Mouse (Mus musculus): ENCODE measurements around the gene Zranb2. TPM values are rescaled to one million over a fixed set of nuclear protein-coding genes. Genes with fewer than 3 reads are reported as not detected.

The Zranb2 gene
- 51.6 and 53.3 TPM in 2 replicates for polyA plus RNA-seq (2015; fragmentation: Nextera tagmentation; extraction: Ambion mirVana)

- under 1% methylated on average over 91 of the region's 91 CpGs for WGBS
- Histone ChIP-seq H3K9ac (ENCODE audit: low read depth, low read length) (peak within 1 kb of the TSS; percentile 92), H3K27ac (ENCODE audit: low read depth, low read length) (peak within 1 kb of the TSS; percentile 94), H3K36me3 (ENCODE audit: control insufficient read depth, insufficient read depth) (peaks cover 8% of the 10 kb centered on the region; the same call in 1 of the 2 replicates), H3K4me1 (replicated peaks; ENCODE audit: control insufficient read depth, insufficient read depth, low read length) (peaks cover 3% of the 10 kb centered on the region; the same call in 1 of the 2 replicates), H3K9me3 (ENCODE audit: control insufficient read depth) (0 out of 2 replicates have a peak, but pooled peaks cover 6% of the 10 kb centered on the region), H3K4me2 (replicated peaks; ENCODE audit: low read depth) (peak within 1 kb of the TSS; percentile 78), H3K27me3 (replicated peaks; ENCODE audit: control insufficient read depth, insufficient read depth, low read length) (peaks cover 22% of the 10 kb centered on the region), H3K4me3 (ENCODE audit: low read depth, low read length) (peak within 1 kb of the TSS; percentile 88)
- no peak for TF ChIP-seq CTCF (IDR thresholded peaks at IDR 0.05; ENCODE audit: low read depth)
- peak; percentile 97 for ATAC-seq
Observed at GRCm38 (mm10) chr3:157533964-157534785, at the start of gene Zranb2. TSS of gene Zranb2 (plus strand) at chr3:157534160.

- H3K27me3 ChIP-seq (replicated peaks; ENCODE audit: control insufficient read depth, insufficient read depth, low read length): no peaks in the 10 kb centered on the region
- H3K4me1 ChIP-seq (replicated peaks; ENCODE audit: control insufficient read depth, insufficient read depth, low read length): no peaks in the 10 kb centered on the region
- no peak for TF ChIP-seq CTCF (IDR thresholded peaks at IDR 0.05; ENCODE audit: low read depth)
- no peaks in the 10 kb centered on the region for H3K36me3 ChIP-seq (ENCODE audit: control insufficient read depth, insufficient read depth)
- no peak overlapping the region for H3K4me3 ChIP-seq (ENCODE audit: low read depth, low read length)
- no peaks in the 10 kb centered on the region for H3K9me3 ChIP-seq (ENCODE audit: control insufficient read depth)
- no peak overlapping the region for H3K4me2 ChIP-seq (replicated peaks; ENCODE audit: low read depth)
- H3K27ac ChIP-seq (ENCODE audit: low read depth, low read length): no peak overlapping the region
- ATAC-seq: no peak
- no peak overlapping the region for H3K9ac ChIP-seq (ENCODE audit: low read depth, low read length)
- WGBS: 79% methylated on average over 4 of the region's 4 CpGs
Observed at GRCm38 (mm10) chr3:157492043-157492442, 41.9 kb upstream of the Zranb2 start.

GRCm38 (mm10) chr3:157502216-157502615 lies 31.7 kb upstream of the Zranb2 start:
- 69% methylated on average over 1 of the region's 1 CpGs for WGBS
- no peak for TF ChIP-seq CTCF (IDR thresholded peaks at IDR 0.05; ENCODE audit: low read depth)
- ATAC-seq: no peak
- H3K9me3 ChIP-seq (ENCODE audit: control insufficient read depth): no peaks in the 10 kb centered on the region
- no peaks in the 10 kb centered on the region for H3K36me3 ChIP-seq (ENCODE audit: control insufficient read depth, insufficient read depth)
- no peak overlapping the region for H3K9ac ChIP-seq (ENCODE audit: low read depth, low read length)
- H3K4me3 ChIP-seq (ENCODE audit: low read depth, low read length): no peak overlapping the region
- no peak overlapping the region for H3K4me2 ChIP-seq (replicated peaks; ENCODE audit: low read depth)
- no peak overlapping the region for H3K27ac ChIP-seq (ENCODE audit: low read depth, low read length)
- no peaks in the 10 kb centered on the region for H3K27me3 ChIP-seq (replicated peaks; ENCODE audit: control insufficient read depth, insufficient read depth, low read length)
- H3K4me1 ChIP-seq (replicated peaks; ENCODE audit: control insufficient read depth, insufficient read depth, low read length): no peaks in the 10 kb centered on the region

GRCm38 (mm10) chr3:157514116-157514796 lies 19.7 kb upstream of the Zranb2 start:
- TF ChIP-seq CTCF (IDR thresholded peaks at IDR 0.05; ENCODE audit: low read depth): no peak
- no peak for ATAC-seq
- no peaks in the 10 kb centered on the region for H3K9me3 ChIP-seq (ENCODE audit: control insufficient read depth)
- H3K4me1 ChIP-seq (replicated peaks; ENCODE audit: control insufficient read depth, insufficient read depth, low read length): no peaks in the 10 kb centered on the region
- H3K27ac ChIP-seq (ENCODE audit: low read depth, low read length): no peak overlapping the region
- WGBS: 40% methylated on average over 5 of the region's 5 CpGs
- H3K9ac ChIP-seq (ENCODE audit: low read depth, low read length): no peak overlapping the region
- H3K4me2 ChIP-seq (replicated peaks; ENCODE audit: low read depth): no peak overlapping the region
- H3K27me3 ChIP-seq (replicated peaks; ENCODE audit: control insufficient read depth, insufficient read depth, low read length): no peaks in the 10 kb centered on the region
- H3K36me3 ChIP-seq (ENCODE audit: control insufficient read depth, insufficient read depth): no peaks in the 10 kb centered on the region
- no peak overlapping the region for H3K4me3 ChIP-seq (ENCODE audit: low read depth, low read length)

GRCm38 (mm10) chr3:157516471-157516870 lies 17.5 kb upstream of the Zranb2 start:
- no peak overlapping the region for H3K4me3 ChIP-seq (ENCODE audit: low read depth, low read length)
- no peak for ATAC-seq
- no peak for TF ChIP-seq CTCF (IDR thresholded peaks at IDR 0.05; ENCODE audit: low read depth)
- no peaks in the 10 kb centered on the region for H3K36me3 ChIP-seq (ENCODE audit: control insufficient read depth, insufficient read depth)
- no peaks in the 10 kb centered on the region for H3K4me1 ChIP-seq (replicated peaks; ENCODE audit: control insufficient read depth, insufficient read depth, low read length)
- H3K27me3 ChIP-seq (replicated peaks; ENCODE audit: control insufficient read depth, insufficient read depth, low read length): no peaks in the 10 kb centered on the region
- WGBS: 40% methylated on average over 3 of the region's 3 CpGs
- no peak overlapping the region for H3K4me2 ChIP-seq (replicated peaks; ENCODE audit: low read depth)
- no peaks in the 10 kb centered on the region for H3K9me3 ChIP-seq (ENCODE audit: control insufficient read depth)
- H3K9ac ChIP-seq (ENCODE audit: low read depth, low read length): no peak overlapping the region
- H3K27ac ChIP-seq (ENCODE audit: low read depth, low read length): no peak overlapping the region

- no peaks in the 10 kb centered on the region for H3K4me1 ChIP-seq (replicated peaks; ENCODE audit: control insufficient read depth, insufficient read depth, low read length)
- H3K4me2 ChIP-seq (replicated peaks; ENCODE audit: low read depth): no peak overlapping the region
- TF ChIP-seq CTCF (IDR thresholded peaks at IDR 0.05; ENCODE audit: low read depth): no peak
- H3K9ac ChIP-seq (ENCODE audit: low read depth, low read length): no peak overlapping the region
- ATAC-seq: no peak
- H3K27me3 ChIP-seq (replicated peaks; ENCODE audit: control insufficient read depth, insufficient read depth, low read length): no peaks in the 10 kb centered on the region
- no peak overlapping the region for H3K4me3 ChIP-seq (ENCODE audit: low read depth, low read length)
- H3K36me3 ChIP-seq (ENCODE audit: control insufficient read depth, insufficient read depth): no peaks in the 10 kb centered on the region
- H3K9me3 ChIP-seq (ENCODE audit: control insufficient read depth): no peaks in the 10 kb centered on the region
- H3K27ac ChIP-seq (ENCODE audit: low read depth, low read length): no peak overlapping the region
- 50% methylated on average over 2 of the region's 2 CpGs for WGBS
Observed at GRCm38 (mm10) chr3:157517992-157518391, 16.0 kb upstream of the Zranb2 start.
